Mouse (Mus musculus) cortical plate, adult 2 months (tissue): ENCODE measurements at regions not wholly inside any gene's neighbourhood (a gene's known extent, or its start where the extent isn't known, plus 50 kb on each side); places are given as distances from the start of the nearest gene placed in this dataset.

Experiments used
- CTCF ChIP-seq: fragments of 200-500 bp; IDR thresholded peaks from 2 replicates; pipeline ENCODE4 v1.5.1; 2011; ENCODE audit warnings: mild to moderate bottlenecking, control low read depth, low read length; ENCODE audit not compliant: insufficient read depth; ENCODE audit errors: extremely low read depth
- POLR2A ChIP-seq: fragments of 200-500 bp; IDR thresholded peaks from 2 replicates; pipeline ENCODE4 v1.6.1; 2011; ENCODE audit warnings: mild to moderate bottlenecking, low read length, control low read depth; ENCODE audit not compliant: insufficient read depth; ENCODE audit errors: extremely low read depth

GRCm38 (mm10) chr14:47959366-47960280 is 161.0 kb upstream of the Peli2 start:
- TF ChIP-seq CTCF (no peak), POLR2A (no peak)
